Mouse (Mus musculus): ENCODE measurements around the gene S1pr4. TPM values are rescaled to one million over a fixed set of nuclear protein-coding genes. Genes with fewer than 3 reads are reported as not detected.

The S1pr4 gene
- polyA plus RNA-seq, 1 experiment: 4.1 TPM

GRCm38 (mm10) chr10:81486496-81486895 lies 13.4 kb downstream of the S1pr4 start:
- TF ChIP-seq GATA1 (IDR thresholded peaks at IDR 0.05; ENCODE audit: low read length): no peak

DNA sequence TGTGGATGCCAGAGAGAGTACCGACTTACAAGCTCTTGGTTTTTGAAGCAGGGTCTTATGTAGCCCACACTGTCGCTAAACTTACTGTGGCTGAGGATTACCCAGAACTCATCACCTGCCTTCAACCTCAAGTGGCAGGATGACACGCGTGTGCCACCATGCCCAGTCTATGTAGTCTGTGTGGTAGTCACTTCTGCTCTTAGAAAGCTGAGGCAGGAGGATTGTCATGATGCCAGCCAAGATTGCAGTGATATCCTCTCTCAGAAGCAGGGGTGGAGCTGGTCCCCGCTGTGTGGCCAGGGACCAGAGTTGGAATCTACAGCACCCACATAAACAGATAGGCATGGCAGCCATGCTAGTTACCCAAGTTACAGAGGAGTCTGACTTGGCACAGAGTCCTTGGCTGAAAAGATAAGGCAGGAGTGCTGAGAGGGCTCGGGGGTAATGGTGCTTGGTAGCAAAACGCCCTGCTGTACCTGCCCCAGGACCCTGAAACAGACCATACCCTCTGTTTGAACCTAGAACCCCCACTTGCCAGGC lies 14.4 kb downstream of the S1pr4 start:
- TF ChIP-seq GATA1 (IDR thresholded peaks at IDR 0.05; ENCODE audit: low read length): no peak

DNA sequence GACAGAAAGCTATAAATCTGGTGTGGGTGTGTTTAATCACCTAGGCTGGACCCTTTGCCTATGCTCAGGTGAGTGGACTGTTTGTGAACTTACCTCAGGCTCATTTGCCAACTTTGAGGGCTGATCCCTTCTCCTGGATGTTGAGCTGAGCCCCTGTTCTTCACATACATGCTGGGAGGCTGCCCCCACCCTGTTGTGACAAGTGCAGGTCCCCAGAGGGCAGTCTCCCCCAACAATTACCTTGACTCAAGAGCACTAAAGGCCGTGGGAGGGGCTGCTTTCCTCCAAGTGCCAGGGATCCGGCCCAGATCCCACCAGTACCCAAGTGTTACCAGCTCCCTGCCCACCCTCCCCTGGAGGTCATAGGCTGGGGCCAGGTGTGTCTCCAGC lies 14.9 kb downstream of the S1pr4 start:
- no peak for TF ChIP-seq GATA1 (IDR thresholded peaks at IDR 0.05; ENCODE audit: low read length)

GRCm38 (mm10) chr10:81484441-81485059 lies 15.4 kb downstream of the S1pr4 start:
- TF ChIP-seq GATA1 (IDR thresholded peaks at IDR 0.05; ENCODE audit: low read length): no peak

- no peak for TF ChIP-seq GATA1 (IDR thresholded peaks at IDR 0.05; ENCODE audit: low read length)
Observed at GRCm38 (mm10) chr10:81483983-81484382, 15.9 kb downstream of the S1pr4 start.

DNA sequence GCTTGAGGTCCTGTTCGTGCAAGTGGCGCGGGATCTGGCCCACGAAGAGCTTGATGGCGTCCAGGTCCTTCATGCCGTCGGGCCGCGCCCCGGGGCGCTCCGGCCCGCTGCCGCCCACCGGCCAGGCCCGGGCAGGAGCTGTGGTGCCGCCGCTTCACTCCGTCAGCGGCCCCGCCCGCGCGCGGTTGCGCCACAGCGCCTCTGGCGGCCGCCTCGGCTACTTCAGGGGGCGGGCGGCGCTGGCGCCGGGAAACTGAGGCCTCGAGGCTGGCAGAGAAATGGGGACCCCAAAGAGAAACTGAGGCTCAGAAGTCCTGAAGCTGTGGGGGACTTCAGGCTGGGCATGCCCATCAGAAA lies 17.4 kb downstream of the S1pr4 start, which contains the start of gene Celf5:
Celf5 (minus strand) TSS at position 177 of the 357 bp plus-strand sequence.
- TF ChIP-seq GATA1 (IDR thresholded peaks at IDR 0.05; ENCODE audit: low read length): no peak

GRCm38 (mm10) chr10:81481605-81482532 lies 18.1 kb downstream of the S1pr4 start:
- no peak for TF ChIP-seq GATA1 (IDR thresholded peaks at IDR 0.05; ENCODE audit: low read length)

GRCm38 (mm10) chr10:81474461-81474860 lies 25.5 kb downstream of the S1pr4 start:
- no peak for TF ChIP-seq GATA1 (IDR thresholded peaks at IDR 0.05; ENCODE audit: low read length)

GRCm38 (mm10) chr10:81473003-81473451 lies 26.9 kb downstream of the S1pr4 start:
- TF ChIP-seq GATA1 (IDR thresholded peaks at IDR 0.05; ENCODE audit: low read length): no peak

- TF ChIP-seq GATA1 (IDR thresholded peaks at IDR 0.05; ENCODE audit: low read length): no peak
Observed at GRCm38 (mm10) chr10:81472403-81473002, 27.4 kb downstream of the S1pr4 start.

GRCm38 (mm10) chr10:81470454-81470853 lies 29.5 kb downstream of the S1pr4 start:
- no peak for TF ChIP-seq GATA1 (IDR thresholded peaks at IDR 0.05; ENCODE audit: low read length)

DNA sequence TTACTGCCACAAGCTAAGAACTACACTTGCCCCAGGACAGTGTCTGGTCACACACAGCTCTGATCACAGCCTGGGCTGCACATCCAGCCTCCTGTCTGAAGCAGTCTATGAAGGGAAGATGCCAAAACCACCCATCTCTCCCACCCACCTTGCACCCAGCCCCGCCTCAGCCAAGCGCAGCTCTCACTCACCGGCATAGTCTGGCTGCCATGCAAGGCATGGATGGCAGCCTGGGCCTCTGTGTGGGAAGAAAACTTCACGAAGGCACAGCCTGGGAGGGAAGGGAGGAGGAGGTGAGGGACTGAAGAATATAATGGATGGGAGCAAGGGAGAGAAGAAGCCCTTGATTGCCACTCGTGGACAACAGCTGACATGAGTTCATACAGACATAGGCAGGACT lies 30.7 kb downstream of the S1pr4 start:
- TF ChIP-seq GATA1 (IDR thresholded peaks at IDR 0.05; ENCODE audit: low read length): no peak

DNA sequence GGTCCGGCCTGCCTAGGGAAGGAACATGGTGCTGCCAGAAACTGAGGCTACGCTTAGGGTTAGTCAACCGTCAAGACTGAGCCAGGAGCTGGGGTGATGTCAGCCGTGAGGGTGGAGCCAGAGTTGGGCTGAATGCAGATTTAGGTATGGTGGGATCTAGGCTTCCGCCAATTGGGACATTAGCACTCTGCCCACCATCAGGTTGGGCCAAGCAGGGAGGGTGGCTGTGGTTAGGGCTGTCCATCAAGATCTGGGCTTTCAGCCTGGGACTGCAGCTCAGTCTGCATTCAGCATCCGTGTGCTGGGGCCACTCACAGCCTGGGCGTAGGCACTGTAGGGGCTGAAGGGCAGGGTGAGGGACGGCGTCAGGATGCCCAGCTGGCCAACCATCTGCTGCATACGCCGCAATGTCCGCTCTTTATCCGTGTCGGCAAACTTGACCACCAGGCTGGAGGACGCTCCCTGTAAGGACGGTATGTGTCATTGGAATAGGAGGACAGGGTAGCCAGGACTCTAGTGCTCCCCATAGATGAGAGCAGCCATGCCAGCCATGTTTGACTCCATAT lies 32.2 kb downstream of the S1pr4 start:
- TF ChIP-seq GATA1 (IDR thresholded peaks at IDR 0.05; ENCODE audit: low read length): no peak

GRCm38 (mm10) chr10:81466881-81467280 lies 33.1 kb downstream of the S1pr4 start:
- TF ChIP-seq GATA1 (IDR thresholded peaks at IDR 0.05; ENCODE audit: low read length): no peak

GRCm38 (mm10) chr10:81466066-81466465 lies 33.9 kb downstream of the S1pr4 start:
- no peak for TF ChIP-seq GATA1 (IDR thresholded peaks at IDR 0.05; ENCODE audit: low read length)

DNA sequence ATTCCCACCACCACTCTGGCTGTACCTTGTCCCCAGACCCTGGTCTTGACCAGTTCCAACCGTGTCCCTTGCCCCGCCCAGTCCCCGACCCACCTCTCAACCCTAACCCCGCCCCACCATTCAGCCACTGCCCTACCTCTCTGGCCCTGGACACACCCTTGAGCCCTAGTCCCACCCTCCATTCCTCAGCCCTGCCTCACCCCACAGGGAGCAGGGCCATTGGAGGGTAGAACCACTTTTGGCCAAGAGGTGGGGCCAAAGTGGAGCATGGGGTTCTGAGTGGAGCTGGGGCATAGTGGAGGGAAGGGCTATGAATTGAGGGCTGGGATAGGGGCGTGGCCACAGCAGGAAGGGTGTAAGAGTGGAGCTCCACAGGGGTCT lies 34.7 kb downstream of the S1pr4 start:
- no peak for TF ChIP-seq GATA1 (IDR thresholded peaks at IDR 0.05; ENCODE audit: low read length)
